Mouse (Mus musculus): ENCODE data around the gene Pigk.

GRCm38 (mm10) chr3:152755515-152755914, 41.6 kb downstream of the Pigk start:
- TF ChIP-seq CTCF (IDR thresholded peaks at IDR 0.05; ENCODE audit: extremely low read depth, insufficient read length, insufficient replicate concordance, low read depth, low read length), result no peak
- no peak for TF ChIP-seq POLR2A (IDR thresholded peaks at IDR 0.05; ENCODE audit: low read depth, low read length)
